Mouse (Mus musculus): ENCODE data around the gene Zbtb16. TPM values are rescaled to one million over a fixed set of nuclear protein-coding genes. Genes with fewer than 3 reads are reported as not detected.

Gene Zbtb16
- polyA plus RNA-seq, 1 experiment from 2014 or later = 0.57 TPM

- Histone ChIP-seq H3K9me3 (replicated peaks; ENCODE audit: control insufficient read depth, low read length) (no peaks in the 10 kb centered on the region), H3K4me1 (ENCODE audit: control insufficient read depth, insufficient read depth, low read length) (no peaks in the 10 kb centered on the region), H3K4me2 (no peak overlapping the region), H3K9ac (ENCODE audit: low read depth, low read length) (no peak overlapping the region), H3K27ac (ENCODE audit: low read depth, low read length) (no peak overlapping the region), H3K27me3 (ENCODE audit: control insufficient read depth, insufficient read depth, low read length) (peaks cover 10% of the 10 kb centered on the region), H3K4me3 (ENCODE audit: low read depth, low read length) (no peak overlapping the region), H3K36me3 (ENCODE audit: control insufficient read depth, insufficient read depth, low read length) (no peaks in the 10 kb centered on the region)
- no peak for ATAC-seq (replicated peaks; ENCODE audit: insufficient number of reproducible peaks, low FRiP score, low TSS enrichment)
- 78% methylated on average over 6 of the region's 6 CpGs for WGBS (ENCODE audit: insufficient replicate concordance)
Measured at GRCm38 (mm10) chr9:48633147-48633546, 202.9 kb downstream of the Zbtb16 start.

- 64% methylated on average over 1 of the region's 1 CpGs for WGBS (ENCODE audit: insufficient replicate concordance)
- H3K9ac ChIP-seq (ENCODE audit: low read depth, low read length) = no peak overlapping the region
- no peak for ATAC-seq (replicated peaks; ENCODE audit: insufficient number of reproducible peaks, low FRiP score, low TSS enrichment)
Measured at GRCm38 (mm10) chr9:48619268-48619667, 216.8 kb downstream of the Zbtb16 start.

GRCm38 (mm10) chr9:48618589-48618988 is 217.4 kb downstream of the Zbtb16 start:
- H3K27me3 ChIP-seq (ENCODE audit: control insufficient read depth, insufficient read depth, low read length) = peaks cover 3% of the 10 kb centered on the region; the same call in 1 of the 2 replicates
- no peaks in the 10 kb centered on the region for H3K9me3 ChIP-seq (replicated peaks; ENCODE audit: control insufficient read depth, low read length)
- 8% methylated on average over 6 of the region's 6 CpGs for WGBS (ENCODE audit: insufficient replicate concordance)
- no peak for ATAC-seq (replicated peaks; ENCODE audit: insufficient number of reproducible peaks, low FRiP score, low TSS enrichment)
- H3K27ac ChIP-seq (ENCODE audit: low read depth, low read length) = no peak overlapping the region
- 0 out of 2 replicates have a peak overlapping the region, but pooled peaks have one; percentile 17 for H3K4me3 ChIP-seq (ENCODE audit: low read depth, low read length)
- H3K36me3 ChIP-seq (ENCODE audit: control insufficient read depth, insufficient read depth, low read length) = no peaks in the 10 kb centered on the region
- no peak overlapping the region for H3K9ac ChIP-seq (ENCODE audit: low read depth, low read length)
- peak overlapping the region; percentile 59 for H3K4me2 ChIP-seq
- H3K4me1 ChIP-seq (ENCODE audit: control insufficient read depth, insufficient read depth, low read length) = no peaks in the 10 kb centered on the region

More at GRCm38 (mm10) chr9:48619268-48619667, 216.8 kb downstream of the Zbtb16 start:
- H3K27me3 ChIP-seq (ENCODE audit: control insufficient read depth, insufficient read depth, low read length) = peaks cover 3% of the 10 kb centered on the region; the same call in 1 of the 2 replicates
- H3K4me1 ChIP-seq (ENCODE audit: control insufficient read depth, insufficient read depth, low read length) = no peaks in the 10 kb centered on the region
- H3K9me3 ChIP-seq (replicated peaks; ENCODE audit: control insufficient read depth, low read length) = no peaks in the 10 kb centered on the region
- no peaks in the 10 kb centered on the region for H3K36me3 ChIP-seq (ENCODE audit: control insufficient read depth, insufficient read depth, low read length)
- H3K4me3 ChIP-seq (ENCODE audit: low read depth, low read length) = no peak overlapping the region
- no peak overlapping the region for H3K4me2 ChIP-seq
- H3K27ac ChIP-seq (ENCODE audit: low read depth, low read length) = no peak overlapping the region

- Histone ChIP-seq H3K27ac (ENCODE audit: low read depth, low read length) (no peak overlapping the region), H3K9me3 (replicated peaks; ENCODE audit: control insufficient read depth, low read length) (no peaks in the 10 kb centered on the region), H3K4me3 (ENCODE audit: low read depth, low read length) (no peak overlapping the region), H3K27me3 (ENCODE audit: control insufficient read depth, insufficient read depth, low read length) (peaks cover 3% of the 10 kb centered on the region; the same call in 1 of the 2 replicates), H3K4me1 (ENCODE audit: control insufficient read depth, insufficient read depth, low read length) (no peaks in the 10 kb centered on the region), H3K9ac (ENCODE audit: low read depth, low read length) (no peak overlapping the region), H3K36me3 (ENCODE audit: control insufficient read depth, insufficient read depth, low read length) (no peaks in the 10 kb centered on the region), H3K4me2 (peak overlapping the region; percentile 59)
- WGBS (ENCODE audit: insufficient replicate concordance) = 61% methylated on average over 8 of the region's 8 CpGs
- no peak for ATAC-seq (replicated peaks; ENCODE audit: insufficient number of reproducible peaks, low FRiP score, low TSS enrichment)
Measured at GRCm38 (mm10) chr9:48618111-48618510, 217.9 kb downstream of the Zbtb16 start.

- 62% methylated on average over 3 of the region's 3 CpGs for WGBS (ENCODE audit: insufficient replicate concordance)
- no peak overlapping the region for H3K27ac ChIP-seq (ENCODE audit: low read depth, low read length)
- no peaks in the 10 kb centered on the region for H3K9me3 ChIP-seq (replicated peaks; ENCODE audit: control insufficient read depth, low read length)
- peaks cover 3% of the 10 kb centered on the region; the same call in 1 of the 2 replicates for H3K27me3 ChIP-seq (ENCODE audit: control insufficient read depth, insufficient read depth, low read length)
- H3K9ac ChIP-seq (ENCODE audit: low read depth, low read length) = no peak overlapping the region
- H3K4me3 ChIP-seq (ENCODE audit: low read depth, low read length) = no peak overlapping the region
- H3K36me3 ChIP-seq (ENCODE audit: control insufficient read depth, insufficient read depth, low read length) = no peaks in the 10 kb centered on the region
- ATAC-seq (replicated peaks; ENCODE audit: insufficient number of reproducible peaks, low FRiP score, low TSS enrichment) = no peak
- H3K4me2 ChIP-seq = no peak overlapping the region
- H3K4me1 ChIP-seq (ENCODE audit: control insufficient read depth, insufficient read depth, low read length) = no peaks in the 10 kb centered on the region
Measured at GRCm38 (mm10) chr9:48617511-48618010, 218.5 kb downstream of the Zbtb16 start.

GRCm38 (mm10) chr9:48613221-48613620 is 222.8 kb downstream of the Zbtb16 start:
- Histone ChIP-seq H3K4me2 (no peak overlapping the region), H3K9me3 (replicated peaks; ENCODE audit: control insufficient read depth, low read length) (no peaks in the 10 kb centered on the region), H3K4me1 (ENCODE audit: control insufficient read depth, insufficient read depth, low read length) (no peaks in the 10 kb centered on the region), H3K27ac (ENCODE audit: low read depth, low read length) (no peak overlapping the region), H3K27me3 (ENCODE audit: control insufficient read depth, insufficient read depth, low read length) (no peaks in the 10 kb centered on the region), H3K36me3 (ENCODE audit: control insufficient read depth, insufficient read depth, low read length) (no peaks in the 10 kb centered on the region), H3K9ac (ENCODE audit: low read depth, low read length) (no peak overlapping the region), H3K4me3 (ENCODE audit: low read depth, low read length) (no peak overlapping the region)
- 84% methylated on average over 4 of the region's 4 CpGs for WGBS (ENCODE audit: insufficient replicate concordance)
- no peak for ATAC-seq (replicated peaks; ENCODE audit: insufficient number of reproducible peaks, low FRiP score, low TSS enrichment)

GRCm38 (mm10) chr9:48612542-48612941 is 223.5 kb downstream of the Zbtb16 start:
- ATAC-seq (replicated peaks; ENCODE audit: insufficient number of reproducible peaks, low FRiP score, low TSS enrichment) = no peak
- H3K9me3 ChIP-seq (replicated peaks; ENCODE audit: control insufficient read depth, low read length) = no peaks in the 10 kb centered on the region
- no peaks in the 10 kb centered on the region for H3K4me1 ChIP-seq (ENCODE audit: control insufficient read depth, insufficient read depth, low read length)
- no peak overlapping the region for H3K4me3 ChIP-seq (ENCODE audit: low read depth, low read length)
- H3K27me3 ChIP-seq (ENCODE audit: control insufficient read depth, insufficient read depth, low read length) = no peaks in the 10 kb centered on the region
- H3K36me3 ChIP-seq (ENCODE audit: control insufficient read depth, insufficient read depth, low read length) = no peaks in the 10 kb centered on the region
- H3K9ac ChIP-seq (ENCODE audit: low read depth, low read length) = no peak overlapping the region
- no peak overlapping the region for H3K4me2 ChIP-seq
- WGBS (ENCODE audit: insufficient replicate concordance) = 74% methylated on average over 5 of the region's 5 CpGs
- no peak overlapping the region for H3K27ac ChIP-seq (ENCODE audit: low read depth, low read length)

GRCm38 (mm10) chr9:48611032-48611431 is 225.0 kb downstream of the Zbtb16 start:
- H3K4me3 ChIP-seq (ENCODE audit: low read depth, low read length) = no peak overlapping the region
- WGBS (ENCODE audit: insufficient replicate concordance) = 17% methylated on average over 1 of the region's 1 CpGs
- no peak overlapping the region for H3K4me2 ChIP-seq
- no peaks in the 10 kb centered on the region for H3K9me3 ChIP-seq (replicated peaks; ENCODE audit: control insufficient read depth, low read length)
- H3K27me3 ChIP-seq (ENCODE audit: control insufficient read depth, insufficient read depth, low read length) = no peaks in the 10 kb centered on the region
- no peak for ATAC-seq (replicated peaks; ENCODE audit: insufficient number of reproducible peaks, low FRiP score, low TSS enrichment)
- no peak overlapping the region for H3K9ac ChIP-seq (ENCODE audit: low read depth, low read length)
- no peaks in the 10 kb centered on the region for H3K36me3 ChIP-seq (ENCODE audit: control insufficient read depth, insufficient read depth, low read length)
- no peaks in the 10 kb centered on the region for H3K4me1 ChIP-seq (ENCODE audit: control insufficient read depth, insufficient read depth, low read length)
- H3K27ac ChIP-seq (ENCODE audit: low read depth, low read length) = no peak overlapping the region

GRCm38 (mm10) chr9:48609734-48610133 is 226.3 kb downstream of the Zbtb16 start:
- H3K36me3 ChIP-seq (ENCODE audit: control insufficient read depth, insufficient read depth, low read length) = no peaks in the 10 kb centered on the region
- no peak overlapping the region for H3K4me3 ChIP-seq (ENCODE audit: low read depth, low read length)
- no peak overlapping the region for H3K4me2 ChIP-seq
- 68% methylated on average over 4 of the region's 4 CpGs for WGBS (ENCODE audit: insufficient replicate concordance)
- H3K27ac ChIP-seq (ENCODE audit: low read depth, low read length) = no peak overlapping the region
- H3K9me3 ChIP-seq (replicated peaks; ENCODE audit: control insufficient read depth, low read length) = no peaks in the 10 kb centered on the region
- ATAC-seq (replicated peaks; ENCODE audit: insufficient number of reproducible peaks, low FRiP score, low TSS enrichment) = no peak
- H3K9ac ChIP-seq (ENCODE audit: low read depth, low read length) = no peak overlapping the region
- H3K27me3 ChIP-seq (ENCODE audit: control insufficient read depth, insufficient read depth, low read length) = no peaks in the 10 kb centered on the region
- H3K4me1 ChIP-seq (ENCODE audit: control insufficient read depth, insufficient read depth, low read length) = no peaks in the 10 kb centered on the region

All from heart, embryonic 11.5 days (tissue).